Mouse (Mus musculus): ENCODE results near the gene Tbce.

The Tbce gene

GRCm38 (mm10) chr13:13965388-13965964 lies 74.0 kb downstream of the Tbce start:
- no peak for DNase-seq

DNA sequence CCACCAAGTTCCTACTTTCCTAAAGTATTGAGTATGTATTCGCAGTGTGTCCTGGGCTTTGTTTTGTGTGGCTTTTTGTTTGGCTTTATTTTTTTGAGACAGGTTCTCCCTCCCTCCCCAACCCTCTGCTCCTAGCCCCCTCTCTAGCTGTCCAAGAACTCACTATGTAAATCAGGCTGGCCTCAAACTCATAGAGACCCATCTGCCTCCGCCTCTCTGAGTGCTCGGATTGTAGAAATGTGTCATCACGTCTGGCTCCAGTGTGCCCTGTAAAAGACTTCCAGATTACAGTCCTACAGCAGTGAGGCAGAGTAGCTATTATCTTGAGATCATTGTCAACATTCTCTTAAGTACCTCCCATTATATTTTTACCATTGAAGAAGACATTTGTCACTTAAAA lies 78.4 kb downstream of the Tbce start:
- no peak for DNase-seq

GRCm38 (mm10) chr13:13960211-13960610 lies 79.2 kb downstream of the Tbce start:
- no peak for DNase-seq

DNA sequence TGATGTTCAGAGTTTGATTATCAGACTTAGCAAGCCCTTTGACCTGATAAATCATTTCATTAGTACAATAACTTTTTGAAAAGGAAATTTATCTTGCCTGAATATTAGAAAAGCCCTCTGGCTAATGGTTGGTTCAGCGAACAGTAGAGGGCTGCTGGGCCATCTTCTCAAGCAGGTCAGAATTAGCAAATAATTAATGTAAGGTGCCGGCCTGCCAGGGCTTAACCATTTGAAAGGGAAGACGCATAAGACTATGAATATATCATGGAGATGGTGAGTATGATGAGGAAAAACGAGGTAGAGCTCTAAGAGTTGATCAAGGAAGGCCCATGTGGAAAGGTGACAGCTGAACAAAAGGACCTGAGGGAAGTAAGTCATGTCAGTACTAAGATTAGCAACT lies 82.8 kb downstream of the Tbce start:
- DNase-seq = no peak

GRCm38 (mm10) chr13:13954931-13955330 lies 84.5 kb downstream of the Tbce start:
- peak; percentile 55 for DNase-seq

- peak; percentile 99 for DNase-seq
These were observed 85.3 kb downstream of the Tbce start, which contains the start of gene B3galnt2 for GRCm38 (mm10) chr13:13953874-13954832. Gene B3galnt2 (plus strand): TSS chr13:13954469.

Data from lung, postnatal 36 days (tissue).